Mouse (Mus musculus): ENCODE data around the gene Sema6c. TPM values are rescaled to one million over a fixed set of nuclear protein-coding genes. Genes with fewer than 3 reads are reported as not detected.

Sema6c gene
- polyA plus RNA-seq, 1 experiment, result 2.4 TPM

GRCm38 (mm10) chr3:95172526-95173255, 12.4 kb downstream of the Sema6c start:
- TF ChIP-seq GATA1 (IDR thresholded peaks at IDR 0.05; ENCODE audit: low read length), result no peak

GRCm38 (mm10) chr3:95173256-95173949, 13.1 kb downstream of the Sema6c start:
- TF ChIP-seq GATA1 (IDR thresholded peaks at IDR 0.05; ENCODE audit: low read length), result no peak

GRCm38 (mm10) chr3:95174011-95174592, 13.8 kb downstream of the Sema6c start:
- TF ChIP-seq GATA1 (IDR thresholded peaks at IDR 0.05; ENCODE audit: low read length), result no peak

- TF ChIP-seq GATA1 (IDR thresholded peaks at IDR 0.05; ENCODE audit: low read length), result no peak
These were observed 16.2 kb downstream of the Sema6c start for GRCm38 (mm10) chr3:95176500-95176899.

- TF ChIP-seq GATA1 (IDR thresholded peaks at IDR 0.05; ENCODE audit: low read length), result no peak
These were observed 17.3 kb downstream of the Sema6c start for GRCm38 (mm10) chr3:95177583-95177982.

GRCm38 (mm10) chr3:95178948-95179347, 18.7 kb downstream of the Sema6c start:
- TF ChIP-seq GATA1 (IDR thresholded peaks at IDR 0.05; ENCODE audit: low read length), result no peak

GRCm38 (mm10) chr3:95179890-95180289, 19.6 kb downstream of the Sema6c start:
- no peak for TF ChIP-seq GATA1 (IDR thresholded peaks at IDR 0.05; ENCODE audit: low read length)

GRCm38 (mm10) chr3:95181841-95182240, 21.6 kb downstream of the Sema6c start:
- TF ChIP-seq GATA1 (IDR thresholded peaks at IDR 0.05; ENCODE audit: low read length), result no peak

GRCm38 (mm10) chr3:95184796-95185577, 24.7 kb downstream of the Sema6c start:
- TF ChIP-seq GATA1 (IDR thresholded peaks at IDR 0.05; ENCODE audit: low read length), result no peak

GRCm38 (mm10) chr3:95186100-95186499, 25.8 kb downstream of the Sema6c start:
- TF ChIP-seq GATA1 (IDR thresholded peaks at IDR 0.05; ENCODE audit: low read length), result no peak

GRCm38 (mm10) chr3:95186888-95187287, 26.6 kb downstream of the Sema6c start:
- no peak for TF ChIP-seq GATA1 (IDR thresholded peaks at IDR 0.05; ENCODE audit: low read length)

GRCm38 (mm10) chr3:95194721-95195135, 34.5 kb downstream of the Sema6c start:
- TF ChIP-seq GATA1 (IDR thresholded peaks at IDR 0.05; ENCODE audit: low read length), result no peak

GRCm38 (mm10) chr3:95195772-95196171, 35.5 kb downstream of the Sema6c start:
- TF ChIP-seq GATA1 (IDR thresholded peaks at IDR 0.05; ENCODE audit: low read length), result no peak

- TF ChIP-seq GATA1 (IDR thresholded peaks at IDR 0.05; ENCODE audit: low read length), result no peak
These were observed 38.8 kb downstream of the Sema6c start for GRCm38 (mm10) chr3:95199101-95199500.

- TF ChIP-seq GATA1 (IDR thresholded peaks at IDR 0.05; ENCODE audit: low read length), result no peak
These were observed 39.9 kb downstream of the Sema6c start for GRCm38 (mm10) chr3:95200132-95200531.

- TF ChIP-seq GATA1 (IDR thresholded peaks at IDR 0.05; ENCODE audit: low read length), result no peak
These were observed 40.3 kb downstream of the Sema6c start for GRCm38 (mm10) chr3:95200562-95200961.
